Mouse (Mus musculus): ENCODE data around the gene Ndufv3. TPM values are rescaled to one million over a fixed set of nuclear protein-coding genes. Genes with fewer than 3 reads are reported as not detected.
"Not testable (repeated sequence)": the region's sequence is repeated elsewhere in the genome, so short reads cannot be mapped to it uniquely, and the experiment has no call there.

The Ndufv3 gene
- total and polyA plus RNA-seq, 2 experiments from 2014 or later = 257 to 513 TPM

GRCm38 (mm10) chr17:31531441-31532158, 11.7 kb downstream of the Ndufv3 start:
- no peaks in the 10 kb centered on the region for H3K9me3 ChIP-seq (ENCODE audit: low read length)
- no peak overlapping the region for H3K4me2 ChIP-seq (ENCODE audit: low read depth, low read length, poor library complexity, severe bottlenecking)
- WGBS = 89% methylated on average over 14 of the region's 14 CpGs
- DNase-seq (ENCODE audit: low spot score) = no peak
- H3K27ac ChIP-seq (ENCODE audit: low read depth, low read length) = no peak overlapping the region
- ATAC-seq (ENCODE audit: low FRiP score) = no peak
- H3K4me1 ChIP-seq (ENCODE audit: insufficient read depth, low read length) = peaks cover 9% of the 10 kb centered on the region
- no peak; the same call in 1 of the 2 replicates for TF ChIP-seq CTCF (IDR thresholded peaks at IDR 0.05)
- H3K27me3 ChIP-seq (ENCODE audit: insufficient read depth, low read length) = no peaks in the 10 kb centered on the region
- no peak overlapping the region for H3K4me3 ChIP-seq (ENCODE audit: low read depth, low read length)
- H3K36me3 ChIP-seq (ENCODE audit: insufficient read depth, low read length) = peaks cover 26% of the 10 kb centered on the region
- H3K9ac ChIP-seq (replicated peaks; ENCODE audit: low read length, poor library complexity, severe bottlenecking) = no peak overlapping the region

GRCm38 (mm10) chr17:31532331-31532730, 12.4 kb downstream of the Ndufv3 start:
- 95% methylated on average over 3 of the region's 4 CpGs for WGBS
- not testable (repeated sequence) for H3K9ac ChIP-seq (replicated peaks; ENCODE audit: low read length, poor library complexity, severe bottlenecking); H3K27ac ChIP-seq (ENCODE audit: low read depth, low read length); H3K4me1 ChIP-seq (ENCODE audit: insufficient read depth, low read length); ATAC-seq (ENCODE audit: low FRiP score); H3K4me3 ChIP-seq (ENCODE audit: low read depth, low read length); H3K27me3 ChIP-seq (ENCODE audit: insufficient read depth, low read length); H3K9me3 ChIP-seq (ENCODE audit: low read length); DNase-seq (ENCODE audit: low spot score); H3K4me2 ChIP-seq (ENCODE audit: low read depth, low read length, poor library complexity, severe bottlenecking)
- peaks cover 23% of the 10 kb centered on the region for H3K36me3 ChIP-seq (ENCODE audit: insufficient read depth, low read length)

- H3K36me3 ChIP-seq (ENCODE audit: insufficient read depth, low read length) = peaks cover 10% of the 10 kb centered on the region
- H3K9ac ChIP-seq (replicated peaks; ENCODE audit: low read length, poor library complexity, severe bottlenecking) = no peak overlapping the region
- peaks cover 9% of the 10 kb centered on the region for H3K4me1 ChIP-seq (ENCODE audit: insufficient read depth, low read length)
- no peaks in the 10 kb centered on the region for H3K9me3 ChIP-seq (ENCODE audit: low read length)
- ATAC-seq (ENCODE audit: low FRiP score) (no peak), DNase-seq (ENCODE audit: low spot score) (no peak)
- H3K27me3 ChIP-seq (ENCODE audit: insufficient read depth, low read length) = no peaks in the 10 kb centered on the region
- H3K4me2 ChIP-seq (ENCODE audit: low read depth, low read length, poor library complexity, severe bottlenecking) = no peak overlapping the region
- 72% methylated on average over 4 of the region's 4 CpGs for WGBS
- peak overlapping the region; percentile 58 for H3K27ac ChIP-seq (ENCODE audit: low read depth, low read length)
- no peak overlapping the region for H3K4me3 ChIP-seq (ENCODE audit: low read depth, low read length)
- TF ChIP-seq CTCF (IDR thresholded peaks at IDR 0.05) = no peak
Observed at GRCm38 (mm10) chr17:31535358-31535757, 15.4 kb downstream of the Ndufv3 start.

- TF ChIP-seq CTCF (IDR thresholded peaks at IDR 0.05) = no peak
- Histone ChIP-seq H3K4me3 (ENCODE audit: low read depth, low read length) (no peak overlapping the region), H3K27ac (ENCODE audit: low read depth, low read length) (peak overlapping the region; percentile 58), H3K9me3 (ENCODE audit: low read length) (no peaks in the 10 kb centered on the region), H3K4me1 (ENCODE audit: insufficient read depth, low read length) (peaks cover 9% of the 10 kb centered on the region), H3K27me3 (ENCODE audit: insufficient read depth, low read length) (no peaks in the 10 kb centered on the region), H3K9ac (replicated peaks; ENCODE audit: low read length, poor library complexity, severe bottlenecking) (no peak overlapping the region), H3K4me2 (ENCODE audit: low read depth, low read length, poor library complexity, severe bottlenecking) (no peak overlapping the region), H3K36me3 (ENCODE audit: insufficient read depth, low read length) (peaks cover 5% of the 10 kb centered on the region)
- DNase-seq (ENCODE audit: low spot score) (peak; percentile 95), ATAC-seq (ENCODE audit: low FRiP score) (peak; percentile 86)
- 7% methylated on average over 8 of the region's 8 CpGs for WGBS
Observed at GRCm38 (mm10) chr17:31535871-31536629, 16.1 kb downstream of the Ndufv3 start.

- Histone ChIP-seq H3K4me3 (ENCODE audit: low read depth, low read length) (no peak overlapping the region), H3K36me3 (ENCODE audit: insufficient read depth, low read length) (no peaks in the 10 kb centered on the region), H3K4me1 (ENCODE audit: insufficient read depth, low read length) (peaks cover 9% of the 10 kb centered on the region), H3K9ac (replicated peaks; ENCODE audit: low read length, poor library complexity, severe bottlenecking) (no peak overlapping the region), H3K4me2 (ENCODE audit: low read depth, low read length, poor library complexity, severe bottlenecking) (no peak overlapping the region), H3K27ac (ENCODE audit: low read depth, low read length) (no peak overlapping the region), H3K9me3 (ENCODE audit: low read length) (no peaks in the 10 kb centered on the region), H3K27me3 (ENCODE audit: insufficient read depth, low read length) (no peaks in the 10 kb centered on the region)
- no peak for TF ChIP-seq CTCF (IDR thresholded peaks at IDR 0.05)
- 66% methylated on average over 3 of the region's 3 CpGs for WGBS
- no peak for DNase-seq (ENCODE audit: low spot score)
- ATAC-seq (ENCODE audit: low FRiP score) = no peak
Observed at GRCm38 (mm10) chr17:31540101-31540500, 20.2 kb downstream of the Ndufv3 start.

Data from midbrain, postnatal 0 days (tissue).